Mouse (Mus musculus): ENCODE results near the gene Luc7l2.

GRCm38 (mm10) chr6:38643039-38643438 lies 91.9 kb downstream of the Luc7l2 start:
- TF ChIP-seq POLR2A (IDR thresholded peaks at IDR 0.05; ENCODE audit: low read depth, low read length) = no peak
- TF ChIP-seq CTCF (IDR thresholded peaks at IDR 0.05; ENCODE audit: borderline replicate concordance, insufficient read depth, low read length) = no peak

Measured in embryonic fibroblast, embryonic 13.5 days (primary cell).